Mouse (Mus musculus): Measurements from ENCODE around the gene Foxl1.

Gene Foxl1

GRCm38 (mm10) chr8:121170116-121170515 is 42.4 kb downstream of the Foxl1 start:
- no peak for DNase-seq (ENCODE audit: low read depth)

- DNase-seq (ENCODE audit: low read depth): peak; percentile 67
Measured at GRCm38 (mm10) chr8:121170626-121171552, 43.1 kb downstream of the Foxl1 start.

- DNase-seq (ENCODE audit: low read depth): no peak
Measured at GRCm38 (mm10) chr8:121172567-121172966, 44.8 kb downstream of the Foxl1 start.

GRCm38 (mm10) chr8:121174178-121174577 is 46.4 kb downstream of the Foxl1 start:
- DNase-seq (ENCODE audit: low read depth): no peak

- DNase-seq (ENCODE audit: low read depth): no peak
Measured at GRCm38 (mm10) chr8:121174721-121175539, 47.2 kb downstream of the Foxl1 start.

- DNase-seq (ENCODE audit: low read depth): no peak
Measured at GRCm38 (mm10) chr8:121175540-121176090, 47.9 kb downstream of the Foxl1 start.

- peak; percentile 81 for DNase-seq (ENCODE audit: low read depth)
Measured at GRCm38 (mm10) chr8:121176291-121176690, 48.6 kb downstream of the Foxl1 start.
